25 mouse cellular contexts compared by ENCODE assay signal in genomic region chr9:111523111-111523510, GRCm38 (mm10).
DNase-seq lines count a peak whose midpoint lies in the region; ATAC-seq and TF ChIP-seq lines count a peak whose summit lies in the region.
"Had no signal": no experiment of that assay in that cellular context is flagged by ENCODE, and none has a peak within 500 bp of the region (broad histone marks: within the 10 kb centered on the region; RNA-seq: fewer than 3 reads in every experiment).

No protein-coding gene starts in this region.

- TF ChIP-seq CTCF in testis, adult 2 months (IDR thresholded peaks at IDR 0.05; ENCODE audit: control insufficient read depth, insufficient read depth, insufficient replicate concordance, low read depth, low read length), result no peak

- ATAC-seq in granulocyte monocyte progenitor cell, adult 5-6 weeks (replicated peaks; ENCODE audit: poor library complexity, severe bottlenecking), result no peak
- no peak for ATAC-seq in monocyte, adult 5-6 weeks (replicated peaks; ENCODE audit: insufficient number of reproducible peaks, low FRiP score, low TSS enrichment, poor library complexity, severe bottlenecking)
- ATAC-seq: activated CD4-positive, CD25-positive, alpha-beta regulatory T cell, adult 4 months; CD4-positive, CD25-positive, alpha-beta regulatory T cell, adult 4 months; forebrain, embryonic 15.5 days; intestine, postnatal 0 days had no signal

- in situ Hi-C loops in ES-E14 (cut with MboI; ENCODE audit: low sequenced_read_pairs in 2 of 2, unreplicated experiment in 2 of 2), result no loop called here

- H3K9ac ChIP-seq in ES-E14 (ENCODE audit: insufficient read depth, low read depth, low read length, poor library complexity, severe bottlenecking), result peak overlapping the region; percentile 90
- H3K9ac ChIP-seq: embryonic facial prominence, embryonic 13.5 days; forebrain, embryonic 12.5 days; forebrain, embryonic 15.5 days; hindbrain, embryonic 14.5 days had no signal

- TF ChIP-seq POLR2A in testis, adult 2 months (IDR thresholded peaks at IDR 0.05; ENCODE audit: control insufficient read depth, low read depth, low read length), result 0 out of 2 replicates have a peak, but pooled peaks have one; percentile 29

- H3K4me1 ChIP-seq in testis, adult 2 months (ENCODE audit: control insufficient read depth, insufficient read depth, low read length), result peaks cover 5% of the 10 kb centered on the region
- peaks cover 0 to 4% of the 10 kb centered on the region in 2 experiments; a peak in 1 of 4 replicates for H3K4me1 ChIP-seq in ES-E14 (ENCODE audit: control insufficient read depth in 2 of 2, insufficient read depth in 2 of 2, low read length in 2 of 2, poor library complexity in 1 of 2)
- H3K4me1 ChIP-seq: embryonic facial prominence, embryonic 10.5 days; embryonic facial prominence, embryonic 13.5 days; forebrain, embryonic 12.5 days; forebrain, embryonic 15.5 days; hindbrain, embryonic 10.5 days had no signal

- H3K9me3 ChIP-seq in ES-E14 (ENCODE audit: control insufficient read depth, insufficient read depth, low read depth, low read length), result no peaks in the 10 kb centered on the region
- H3K9me3 ChIP-seq: embryonic facial prominence, embryonic 13.5 days; forebrain, embryonic 15.5 days had no signal

- no peaks in the 10 kb centered on the region for H3K36me3 ChIP-seq in testis, adult 2 months (ENCODE audit: control insufficient read depth, insufficient read depth, low read length)
- peaks cover 1% of the 10 kb centered on the region; the same call in 1 of the 2 replicates for H3K36me3 ChIP-seq in ES-E14 (ENCODE audit: control insufficient read depth, insufficient read depth, low read length, poor library complexity, severe bottlenecking)
- H3K36me3 ChIP-seq: embryonic facial prominence, embryonic 10.5 days; embryonic facial prominence, embryonic 13.5 days; forebrain, embryonic 12.5 days; forebrain, embryonic 15.5 days; hindbrain, embryonic 10.5 days had no signal

- no peak overlapping the region for H3K27ac ChIP-seq in testis, adult 2 months (ENCODE audit: control insufficient read depth, insufficient read depth, low read depth, low read length)
- peak overlapping the region; percentile 83; the same call in 1 of the 2 replicates for H3K27ac ChIP-seq in ES-E14 (ENCODE audit: insufficient read depth, low read depth, low read length, poor library complexity, severe bottlenecking)
- H3K27ac ChIP-seq: embryonic facial prominence, embryonic 10.5 days; embryonic facial prominence, embryonic 13.5 days; forebrain, embryonic 12.5 days; forebrain, embryonic 15.5 days; hindbrain, embryonic 10.5 days; hindbrain, embryonic 14.5 days had no signal

- no peaks in the 10 kb centered on the region for H3K27me3 ChIP-seq in testis, adult 2 months (ENCODE audit: control insufficient read depth, insufficient read depth, low read length)
- H3K27me3 ChIP-seq: embryonic facial prominence, embryonic 13.5 days; forebrain, embryonic 12.5 days; forebrain, embryonic 15.5 days had no signal

- peak overlapping the region; percentile 81 for H3K4me3 ChIP-seq in testis, adult 2 months (ENCODE audit: control insufficient read depth, low read depth, low read length)
- peak overlapping the region; percentile 70 to 89 for H3K4me3 ChIP-seq in ES-E14 (ENCODE audit: insufficient read depth in 1 of 2, low read depth in 1 of 2, low read length in 2 of 2, poor library complexity in 1 of 2, severe bottlenecking in 1 of 2)
- H3K4me3 ChIP-seq: embryonic facial prominence, embryonic 10.5 days; embryonic facial prominence, embryonic 13.5 days; erythroblast, embryonic 14.5 days; forebrain, embryonic 12.5 days; forebrain, embryonic 15.5 days; hindbrain, embryonic 10.5 days had no signal

- DNase-seq in testis, postnatal 10 days (ENCODE audit: low spot score), result no peak
- DNase-seq in ES-E14 (ENCODE audit: low read depth, low spot score) (peak; percentile 68), WW6 (ENCODE audit: low read depth, low spot score) (peak; percentile 5)
- DNase-seq in left cerebral cortex, adult 9 months (ENCODE audit: low spot score in 2 of 2), result no peak
- DNase-seq: adrenal gland, adult 8-10 months; adrenal gland, postnatal 25 days; cerebellum, adult 11-12 months; cerebellum, adult 8-10 months; cerebellum, postnatal 10 days; cerebellum, postnatal 36 days; embryo, embryonic 11 days; gastrocnemius, postnatal 25 days had no signal

TF ChIP-seq in ES-E14, 5 proteins besides CTCF, POLR2A, EP300 and RAD21:
- TF ChIP-seq ZNF384 (IDR thresholded peaks at IDR 0.05; ENCODE audit: low read depth, low read length) (no peak), HCFC1 (IDR thresholded peaks at IDR 0.05; ENCODE audit: borderline replicate concordance, insufficient read depth, low read length) (no peak), ZC3H11A (IDR thresholded peaks at IDR 0.05; ENCODE audit: borderline replicate concordance, low read depth, low read length) (no peak), CHD2 (IDR thresholded peaks at IDR 0.05; ENCODE audit: low read depth, low read length) (no peak; the same call in 1 of the 2 replicates), MAFK (IDR thresholded peaks at IDR 0.05; ENCODE audit: insufficient read depth, low read depth, low read length) (no peak)

Comparison
In these comparisons a context has a peak if more than half of its experiments do, and no peak if none do; other contexts are left out.
1. DNase-seq: peak in ES-E14 (single experiment) and WW6 (single experiment); none in testis, postnatal 10 days (single experiment) and left cerebral cortex, adult 9 months (0 of 2).